Comparison of ENCODE assay signal across 12 mouse cellular contexts in the genomic region with DNA sequence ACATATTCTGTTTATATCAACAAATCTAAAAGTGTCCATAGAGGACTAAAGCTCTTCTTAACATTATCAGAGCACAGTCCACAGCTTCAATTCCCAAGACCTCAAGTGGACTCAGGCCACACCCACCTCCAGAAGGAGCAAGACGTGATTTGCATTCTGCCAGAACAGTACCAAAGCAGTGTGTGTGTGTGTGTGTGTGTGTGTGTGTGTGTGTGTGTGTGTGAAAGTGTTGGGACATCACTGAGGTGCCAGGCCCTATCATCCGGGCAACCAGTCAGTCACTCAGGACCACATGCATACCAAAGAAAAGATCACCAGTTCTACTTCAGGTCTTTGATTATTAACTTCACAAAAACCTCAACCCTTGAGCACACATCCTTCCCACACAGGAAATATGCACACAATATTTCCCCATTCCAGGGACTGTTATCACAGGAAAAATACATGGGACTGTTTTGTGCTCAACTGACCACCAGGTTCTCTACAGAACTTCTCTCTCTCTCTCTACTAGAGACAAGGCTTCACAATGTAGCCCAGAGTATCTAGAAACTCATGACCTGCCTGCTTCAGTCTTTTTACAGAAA.
"Had no signal": no experiment of that assay in that cellular context is flagged by ENCODE, and none has a peak within 500 bp of the region (broad histone marks: within the 10 kb centered on the region; RNA-seq: fewer than 3 reads in every experiment).

No protein-coding gene starts in this region.

- H3K4me3 ChIP-seq: limb, embryonic 13.5 days; megakaryocyte, embryonic 14.5 days; midbrain, embryonic 15.5 days; neural tube, embryonic 12.5 days had no signal

- H3K9me3 ChIP-seq: limb, embryonic 13.5 days; megakaryocyte, embryonic 14.5 days; midbrain, embryonic 15.5 days; neural tube, embryonic 12.5 days had no signal

- H3K9ac ChIP-seq: limb, embryonic 13.5 days; liver, embryonic 14.5 days; midbrain, embryonic 15.5 days; neural tube, embryonic 12.5 days had no signal

- H3K27me3 ChIP-seq: limb, embryonic 13.5 days; megakaryocyte, embryonic 14.5 days; midbrain, embryonic 15.5 days; neural tube, embryonic 12.5 days had no signal

- DNase-seq: kidney, adult 9 months; kidney, postnatal 25 days; layer of hippocampus, adult 9-11 months; left cerebral cortex, postnatal 4 days; thymus, adult 18-20 months; thymus, postnatal 14 days had no signal

- H3K4me2 ChIP-seq: limb, embryonic 13.5 days; midbrain, embryonic 11.5 days; midbrain, embryonic 15.5 days; neural tube, embryonic 12.5 days had no signal

- H3K27ac ChIP-seq: limb, embryonic 13.5 days; liver, embryonic 14.5 days; midbrain, embryonic 15.5 days; neural tube, embryonic 12.5 days had no signal

- ATAC-seq: midbrain, embryonic 15.5 days had no signal
